Mouse (Mus musculus) liver, adult 2 months (tissue): Measurements from ENCODE around the gene Tm6sf1. TPM values are rescaled to one million over a fixed set of nuclear protein-coding genes. Genes with fewer than 3 reads are reported as not detected.

Experiments used
- DNase-seq: peaks from one replicate; pipeline ENCODE4 v3.0.0-alpha.2; 2011; ENCODE audit warnings: low read depth, low spot score; ENCODE audit errors: extremely low read depth
- H3K27ac ChIP-seq: fragments of 200-500 bp; replicated peaks from 2 replicates; pipeline ENCODE4 v1.5.1; 2012; ENCODE audit warnings: low read depth, mild to moderate bottlenecking, control low read depth, inconsistent platforms, low read length; ENCODE audit not compliant: insufficient read depth
- H3K27me3 ChIP-seq: fragments of 200-500 bp; 2 replicates; pipeline ENCODE4 v1.6.1; 2012; ENCODE audit warnings: mild to moderate bottlenecking, moderate library complexity, low read length, inconsistent platforms; ENCODE audit not compliant: control insufficient read depth, insufficient read depth
- H3K36me3 ChIP-seq: fragments of 200-500 bp; 2 replicates; pipeline ENCODE4 v1.6.1; 2012; ENCODE audit warnings: low read length, inconsistent platforms; ENCODE audit not compliant: control insufficient read depth, insufficient read depth
- H3K4me1 ChIP-seq: fragments of 200-500 bp; 2 replicates; pipeline ENCODE4 v1.6.1; 2011; ENCODE audit warnings: low read length; ENCODE audit not compliant: control insufficient read depth, insufficient read depth
- H3K4me3 ChIP-seq: fragments of 200-500 bp; 2 replicates; pipeline ENCODE4 v1.5.1; 2011; ENCODE audit warnings: low read depth, mild to moderate bottlenecking, control low read depth, low read length, moderate library complexity; ENCODE audit not compliant: insufficient read depth
- H3K79me2 ChIP-seq: fragments of 200-500 bp; 2 replicates; pipeline ENCODE4 v1.6.1; 2012; ENCODE audit warnings: inconsistent platforms, mild to moderate bottlenecking, low read length, moderate library complexity; ENCODE audit not compliant: control insufficient read depth, insufficient read depth
- H3K9ac ChIP-seq: fragments of 200-500 bp; 2 replicates; pipeline ENCODE4 v1.6.1; 2012; ENCODE audit warnings: low read depth, mild to moderate bottlenecking, control low read depth, inconsistent platforms, low read length
- CTCF ChIP-seq: fragments of 200-500 bp; IDR thresholded peaks from 2 replicates; pipeline ENCODE4 v1.5.1; 2011; ENCODE audit warnings: low read depth, low read length, control low read depth
- POLR2A ChIP-seq: fragments of 200-500 bp; IDR thresholded peaks from 2 replicates; pipeline ENCODE4 v1.6.1; 2011; ENCODE audit warnings: low read length, control low read depth; ENCODE audit not compliant: insufficient read depth; ENCODE audit errors: extremely low read depth
- WGBS: fragments of 180-500 bp; shearing (Covaris S2); methylation state at CpG from one replicate; pipeline ENCODE4 v1.1.7; 2018; 5-methylcytosine and 5-hydroxymethylcytosine counted together
- polyA plus RNA-seq: library from polyadenylated mRNA; depleted of rRNA; stranded (reverse); fragments of >200 nt; gene quantifications from 2 replicates; pipeline ENCODE4 v1.2.3, GENCODE M21; 2012
- total RNA-seq: library from RNA; depleted of rRNA; stranded (reverse); fragments of >200 nt; gene quantifications from 2 replicates; pipeline ENCODE4 v1.2.3, GENCODE M21; 2014

Gene Tm6sf1
- total and polyA plus RNA-seq, 2 experiments: 4.7 to 4.9 TPM

GRCm38 (mm10) chr7:81851706-81852105 lies 7.1 kb upstream of the Tm6sf1 start:
- H3K36me3 ChIP-seq: no peaks in the 10 kb centered on the region
- H3K4me3 ChIP-seq: no peak overlapping the region
- DNase-seq: no peak
- TF ChIP-seq POLR2A (no peak), CTCF (no peak)
- WGBS: 79% methylated on average over 3 of the region's 3 CpGs
- peaks cover 2% of the 10 kb centered on the region; the same call in 1 of the 2 replicates for H3K27me3 ChIP-seq
- no peak overlapping the region for H3K27ac ChIP-seq
- no peak overlapping the region for H3K9ac ChIP-seq
- no peaks in the 10 kb centered on the region for H3K4me1 ChIP-seq
- no peaks in the 10 kb centered on the region for H3K79me2 ChIP-seq

- no peaks in the 10 kb centered on the region for H3K79me2 ChIP-seq
- no peak for TF ChIP-seq CTCF
- TF ChIP-seq POLR2A: no peak
- no peaks in the 10 kb centered on the region for H3K4me1 ChIP-seq
- H3K27ac ChIP-seq: no peak overlapping the region
- no peaks in the 10 kb centered on the region for H3K36me3 ChIP-seq
- H3K27me3 ChIP-seq: peaks cover 6% of the 10 kb centered on the region; the same call in 1 of the 2 replicates
- H3K9ac ChIP-seq: no peak overlapping the region
- H3K4me3 ChIP-seq: no peak overlapping the region
- DNase-seq: peak; percentile 28
- WGBS: 64% methylated on average over 8 of the region's 8 CpGs
These were observed 4.1 kb upstream of the Tm6sf1 start for GRCm38 (mm10) chr7:81854568-81855307.

- H3K4me1 ChIP-seq: no peaks in the 10 kb centered on the region
- 81% methylated on average over 1 of the region's 1 CpGs for WGBS
- H3K9ac ChIP-seq: no peak within 1 kb of the TSS
- TF ChIP-seq POLR2A (no peak), CTCF (no peak)
- H3K27ac ChIP-seq: no peak within 1 kb of the TSS
- H3K36me3 ChIP-seq: no peaks in the 10 kb centered on the region
- no peak within 1 kb of the TSS for H3K4me3 ChIP-seq
- peaks cover 6% of the 10 kb centered on the region; the same call in 1 of the 2 replicates for H3K27me3 ChIP-seq
- no peak for DNase-seq
- no peaks in the 10 kb centered on the region for H3K79me2 ChIP-seq
These were observed 3.1 kb upstream of the Tm6sf1 start, which contains the start of gene Gm10160 for GRCm38 (mm10) chr7:81855694-81856093. Gene Gm10160 (minus strand): TSS chr7:81855794.

- 58% methylated on average over 4 of the region's 4 CpGs for WGBS
- Histone ChIP-seq H3K27ac (no peak overlapping the region), H3K4me3 (no peak overlapping the region), H3K9ac (no peak overlapping the region), H3K4me1 (no peaks in the 10 kb centered on the region), H3K79me2 (no peaks in the 10 kb centered on the region), H3K27me3 (peaks cover 6% of the 10 kb centered on the region; the same call in 1 of the 2 replicates), H3K36me3 (no peaks in the 10 kb centered on the region)
- no peak for DNase-seq
- no peak for TF ChIP-seq CTCF
- no peak for TF ChIP-seq POLR2A
These were observed 2.6 kb upstream of the Tm6sf1 start for GRCm38 (mm10) chr7:81856221-81856620.

GRCm38 (mm10) chr7:81858236-81858635 lies 565 bp upstream of the Tm6sf1 start:
- H3K36me3 ChIP-seq: no peaks in the 10 kb centered on the region
- no peak overlapping the region for H3K27ac ChIP-seq
- H3K9ac ChIP-seq: no peak overlapping the region
- no peak for DNase-seq
- H3K79me2 ChIP-seq: no peaks in the 10 kb centered on the region
- peaks cover 6% of the 10 kb centered on the region; the same call in 1 of the 2 replicates for H3K27me3 ChIP-seq
- TF ChIP-seq CTCF: no peak
- no peak for TF ChIP-seq POLR2A
- no peak overlapping the region for H3K4me3 ChIP-seq
- no peaks in the 10 kb centered on the region for H3K4me1 ChIP-seq
- WGBS: 8% methylated on average over 9 of the region's 9 CpGs

GRCm38 (mm10) chr7:81860071-81860470 lies 1.3 kb downstream of the Tm6sf1 start:
- Histone ChIP-seq H3K4me1 (no peaks in the 10 kb centered on the region), H3K27ac (peak overlapping the region; percentile 54), H3K4me3 (peak overlapping the region; percentile 65; the same call in 1 of the 2 replicates), H3K36me3 (no peaks in the 10 kb centered on the region), H3K79me2 (no peaks in the 10 kb centered on the region), H3K9ac (no peak overlapping the region; the same call in 1 of the 2 replicates), H3K27me3 (peaks cover 6% of the 10 kb centered on the region; the same call in 1 of the 2 replicates)
- WGBS: 44% methylated on average over 11 of the region's 11 CpGs
- TF ChIP-seq CTCF (no peak), POLR2A (no peak)
- DNase-seq: peak; percentile 33
